Mouse (Mus musculus): Measurements from ENCODE around the gene Parm1.

Gene Parm1

GRCm38 (mm10) chr5:91578924-91579323 is 61.5 kb downstream of the Parm1 start:
- no peak for DNase-seq (ENCODE audit: low spot score)

- DNase-seq (ENCODE audit: low spot score), result no peak
These were observed 64.4 kb downstream of the Parm1 start for GRCm38 (mm10) chr5:91581799-91582198.

GRCm38 (mm10) chr5:91586206-91586605 is 68.8 kb downstream of the Parm1 start:
- no peak for DNase-seq (ENCODE audit: low spot score)

- DNase-seq (ENCODE audit: low spot score), result no peak
These were observed 76.7 kb downstream of the Parm1 start for GRCm38 (mm10) chr5:91594083-91594482.

- DNase-seq (ENCODE audit: low spot score), result no peak
These were observed 79.8 kb downstream of the Parm1 start for GRCm38 (mm10) chr5:91597216-91597615.

- DNase-seq (ENCODE audit: low spot score), result no peak
These were observed 82.4 kb downstream of the Parm1 start for GRCm38 (mm10) chr5:91599801-91600200.

- DNase-seq (ENCODE audit: low spot score), result no peak
These were observed 85.9 kb downstream of the Parm1 start for GRCm38 (mm10) chr5:91603347-91603746.

- DNase-seq (ENCODE audit: low spot score), result no peak
These were observed 86.5 kb downstream of the Parm1 start for GRCm38 (mm10) chr5:91603787-91604439.

- no peak for DNase-seq (ENCODE audit: low spot score)
These were observed 89.8 kb downstream of the Parm1 start for GRCm38 (mm10) chr5:91607234-91607633.

- peak; percentile 8 for DNase-seq (ENCODE audit: low spot score)
These were observed 90.4 kb downstream of the Parm1 start for GRCm38 (mm10) chr5:91607841-91608240.

- no peak for DNase-seq (ENCODE audit: low spot score)
These were observed 91.6 kb downstream of the Parm1 start for GRCm38 (mm10) chr5:91609041-91609440.

GRCm38 (mm10) chr5:91609511-91610300 is 92.3 kb downstream of the Parm1 start:
- DNase-seq (ENCODE audit: low spot score), result no peak

GRCm38 (mm10) chr5:91610499-91610898 is 93.1 kb downstream of the Parm1 start:
- no peak for DNase-seq (ENCODE audit: low spot score)

GRCm38 (mm10) chr5:91611589-91611988 is 94.2 kb downstream of the Parm1 start:
- no peak for DNase-seq (ENCODE audit: low spot score)

- no peak for DNase-seq (ENCODE audit: low spot score)
These were observed 100.2 kb downstream of the Parm1 start for GRCm38 (mm10) chr5:91617331-91618233.

- DNase-seq (ENCODE audit: low spot score), result no peak
These were observed 101.3 kb downstream of the Parm1 start for GRCm38 (mm10) chr5:91618661-91619173.

GRCm38 (mm10) chr5:91621197-91621596 is 103.8 kb downstream of the Parm1 start:
- DNase-seq (ENCODE audit: low spot score), result no peak

GRCm38 (mm10) chr5:91626823-91627222 is 109.4 kb downstream of the Parm1 start:
- no peak for DNase-seq (ENCODE audit: low spot score)

GRCm38 (mm10) chr5:91629472-91629871 is 112.1 kb downstream of the Parm1 start:
- no peak for DNase-seq (ENCODE audit: low spot score)

GRCm38 (mm10) chr5:91651330-91651729 is 133.9 kb downstream of the Parm1 start:
- no peak for DNase-seq (ENCODE audit: low spot score)

GRCm38 (mm10) chr5:91653061-91653915 is 135.9 kb downstream of the Parm1 start:
- DNase-seq (ENCODE audit: low spot score), result no peak

All from testis, postnatal 14 days (tissue).